Mouse (Mus musculus) myocyte (in vitro differentiated cells): Measurements from ENCODE around the gene Rbm17.

ENCODE experiments used
- CEBPB ChIP-seq: IDR thresholded peaks from 2 replicates; pipeline ENCODE4 v1.6.1; 2011; ENCODE audit warnings: mild to moderate bottlenecking, moderate library complexity; ENCODE audit not compliant: poor library complexity, insufficient read depth, severe bottlenecking
- E2F4 ChIP-seq: IDR thresholded peaks from one replicate; pipeline ENCODE4 v1.6.1; 2011; ENCODE audit warnings: mild to moderate bottlenecking, control low read depth, moderate library complexity; ENCODE audit not compliant: insufficient read depth
- MAX ChIP-seq: IDR thresholded peaks from one replicate; pipeline ENCODE4 v1.6.1; 2011; ENCODE audit warnings: low read depth, mild to moderate bottlenecking, control low read depth
- MYOD1 ChIP-seq, 3 experiments: IDR thresholded peaks; one replicate each; pipeline ENCODE4 v1.6.1; 2011; ENCODE audit warnings: control low read depth in 2 of 3, low read depth in 2 of 3, mild to moderate bottlenecking in 2 of 3, moderate library complexity in 1 of 3; ENCODE audit not compliant: insufficient read length in 2 of 3, control insufficient read depth in 1 of 3
- MYOG ChIP-seq, 3 experiments: IDR thresholded peaks; one replicate each; pipeline ENCODE4 v1.6.1; 2011; ENCODE audit warnings: control low read depth in 2 of 3, low read depth in 2 of 3, mild to moderate bottlenecking in 2 of 3; ENCODE audit not compliant: insufficient read length in 2 of 3, control insufficient read depth in 1 of 3, insufficient read depth in 1 of 3
- POLR2A ChIP-seq: IDR thresholded peaks from one replicate; pipeline ENCODE4 v1.6.1; 2011; ENCODE audit warnings: low read depth, mild to moderate bottlenecking, control low read depth, moderate library complexity; ENCODE audit not compliant: insufficient read length
- POLR2AphosphoS2 ChIP-seq: IDR thresholded peaks from one replicate; pipeline ENCODE4 v1.6.1; 2011; ENCODE audit warnings: low read depth, control low read depth; ENCODE audit not compliant: insufficient read length
- TCF12 ChIP-seq: IDR thresholded peaks from one replicate; pipeline ENCODE4 v1.6.1; 2011; ENCODE audit warnings: mild to moderate bottlenecking, control low read depth; ENCODE audit not compliant: poor library complexity, insufficient read depth, severe bottlenecking
- USF1 ChIP-seq: IDR thresholded peaks from one replicate; pipeline ENCODE4 v1.6.1; 2011; ENCODE audit warnings: low read depth, mild to moderate bottlenecking, control low read depth, moderate library complexity

GRCm38 (mm10) chr2:11558654-11559053 lies 45.3 kb downstream of the Rbm17 start:
- TF ChIP-seq POLR2A (no peak), E2F4 (no peak), MYOG (IDR thresholded peaks at IDR 0.05; ENCODE audit: control insufficient read depth in 1 of 3, insufficient read depth in 1 of 3, insufficient read length in 2 of 3, low read depth in 2 of 3) (no peak), MAX (no peak), MYOD1 (IDR thresholded peaks at IDR 0.05; ENCODE audit: control insufficient read depth in 1 of 3, insufficient read length in 2 of 3, low read depth in 2 of 3) (peak in 1 of 3 experiments; percentile 4), TCF12 (no peak), POLR2AphosphoS2 (no peak), USF1 (no peak), CEBPB (no peak)
